Mouse (Mus musculus) ovary, adult 18-20 months (tissue): ENCODE measurements at regions not wholly inside any gene's neighbourhood (a gene's known extent, or its start where the extent isn't known, plus 50 kb on each side); places are given as distances from the start of the nearest gene placed in this dataset.

ENCODE experiments used
- DNase-seq: peaks from one replicate; pipeline ENCODE4 v3.0.0; 2022; ENCODE audit warnings: low spot score, mixed read lengths

- DNase-seq, result no peak
Measured at GRCm38 (mm10) chr4:9132982-9133625, 894.3 kb upstream of the Car8 start.

- no peak for DNase-seq
Measured at GRCm38 (mm10) chr4:9132356-9132755, 893.5 kb upstream of the Car8 start.

GRCm38 (mm10) chr4:9131610-9132009 is 892.8 kb upstream of the Car8 start:
- DNase-seq, result no peak

DNA sequence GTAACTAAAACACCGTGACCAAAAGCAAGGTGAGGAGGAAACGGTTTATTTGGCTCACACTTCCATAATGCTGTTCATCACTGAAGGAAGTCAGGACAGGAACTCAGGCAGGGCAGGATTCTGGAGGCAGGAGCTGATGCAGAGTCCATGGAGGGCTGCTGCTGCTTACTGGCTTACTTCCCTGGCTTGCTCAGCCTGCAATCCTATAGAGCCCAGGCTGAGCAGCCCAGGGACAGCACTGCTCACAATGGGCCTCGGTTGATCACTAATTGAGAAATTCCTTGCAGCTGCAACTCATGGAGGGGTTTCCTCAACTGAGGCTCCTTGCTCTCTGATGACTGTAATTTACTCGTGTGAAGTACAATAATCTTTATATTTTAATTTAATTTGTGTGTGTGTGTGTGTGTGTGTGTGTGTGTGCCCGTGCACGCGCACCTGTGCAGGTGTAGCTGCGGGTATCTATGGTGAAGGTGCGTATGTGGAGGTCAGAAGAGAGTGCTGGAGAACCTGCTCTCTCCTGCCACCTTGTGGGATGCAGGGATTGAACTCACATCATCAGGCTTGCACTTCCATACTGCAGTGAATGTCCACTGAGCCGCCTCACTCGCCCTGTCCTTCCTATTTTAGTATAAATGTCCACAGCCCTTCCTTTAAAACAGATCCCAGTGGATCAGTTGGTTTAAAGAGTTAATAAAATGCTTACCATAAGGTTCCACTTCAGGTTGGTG is 886.6 kb upstream of the Car8 start:
- no peak for DNase-seq

DNA sequence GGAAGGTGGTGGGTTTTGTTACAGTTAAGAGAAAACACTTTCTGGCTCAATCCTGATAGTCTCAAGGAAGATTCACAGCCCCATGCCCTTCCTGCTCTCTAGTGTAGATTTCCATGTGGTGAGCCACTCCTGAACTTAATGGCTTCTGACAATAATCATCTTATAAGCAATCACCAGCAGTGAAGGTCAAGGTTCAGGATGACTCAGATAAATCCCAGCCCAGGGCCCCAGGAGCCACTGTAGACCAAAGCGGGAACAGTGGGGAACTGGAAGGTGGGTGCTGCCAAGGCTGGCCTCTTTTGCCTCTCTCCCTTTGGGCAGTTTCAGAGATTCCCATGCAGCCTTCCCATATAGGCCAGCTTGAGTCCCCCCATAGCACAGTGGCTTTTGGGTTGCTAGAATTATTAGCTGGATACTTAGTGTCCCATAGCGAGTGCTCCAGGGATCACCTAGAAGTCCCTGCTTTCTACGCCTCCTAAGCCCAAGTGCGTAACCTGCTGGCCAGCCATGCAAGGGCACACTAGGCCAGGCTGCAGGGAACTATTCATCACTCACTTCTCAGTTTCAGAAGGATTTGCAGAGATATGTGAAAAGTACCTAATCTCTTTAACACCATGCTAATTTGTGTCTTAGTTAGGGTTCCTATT is 885.9 kb upstream of the Car8 start:
- DNase-seq, result no peak

DNA sequence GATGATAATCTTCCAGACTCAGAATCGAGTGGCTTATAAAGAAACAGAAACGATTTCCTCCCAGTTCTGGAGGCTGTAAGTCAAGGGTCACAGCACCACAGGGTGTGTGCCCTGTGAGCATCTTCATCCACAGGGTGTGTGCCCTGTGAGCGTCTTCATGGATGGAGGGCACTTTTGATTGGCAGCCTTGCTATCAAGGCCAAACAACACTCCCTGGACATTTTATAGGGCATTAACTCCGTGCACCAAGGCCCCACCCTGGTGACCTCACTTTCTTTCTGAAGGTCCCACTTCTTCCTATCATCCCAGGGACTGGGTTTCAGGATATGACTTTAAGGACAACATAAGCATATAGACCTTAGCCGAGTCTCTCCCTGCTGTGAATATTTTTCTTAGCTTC is 885.3 kb upstream of the Car8 start:
- DNase-seq, result no peak

DNA sequence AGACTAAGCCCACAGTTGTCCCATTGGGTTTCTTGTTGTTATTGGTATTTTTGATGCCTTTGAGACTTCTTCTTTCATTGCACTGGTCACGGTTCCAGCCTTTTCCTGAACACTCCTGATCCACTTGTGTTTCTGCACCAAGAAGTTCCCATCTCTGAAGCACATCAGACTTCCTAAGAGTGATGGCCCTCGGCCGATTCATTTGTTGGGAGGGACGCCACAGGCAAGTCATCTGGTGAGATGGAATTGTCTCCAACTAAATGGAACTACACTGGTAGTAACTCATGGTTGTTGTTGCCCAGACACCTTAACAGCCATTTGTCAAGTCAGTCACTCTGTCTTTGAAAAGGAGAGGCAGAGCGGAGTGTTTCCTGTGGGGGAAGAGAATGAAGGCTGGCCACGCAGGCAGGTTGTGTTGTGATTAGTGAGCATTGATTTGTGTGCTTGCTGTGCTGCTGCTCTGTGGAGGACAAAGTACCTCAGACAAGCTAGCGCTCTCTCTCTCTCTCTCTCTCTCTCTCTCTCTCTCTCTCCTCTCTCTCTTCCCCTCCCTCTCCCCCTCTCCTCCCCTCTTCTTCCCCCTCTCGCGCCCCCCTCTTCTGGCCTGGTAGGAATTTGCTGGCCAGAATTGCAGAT is 884.7 kb upstream of the Car8 start:
- no peak for DNase-seq

DNA sequence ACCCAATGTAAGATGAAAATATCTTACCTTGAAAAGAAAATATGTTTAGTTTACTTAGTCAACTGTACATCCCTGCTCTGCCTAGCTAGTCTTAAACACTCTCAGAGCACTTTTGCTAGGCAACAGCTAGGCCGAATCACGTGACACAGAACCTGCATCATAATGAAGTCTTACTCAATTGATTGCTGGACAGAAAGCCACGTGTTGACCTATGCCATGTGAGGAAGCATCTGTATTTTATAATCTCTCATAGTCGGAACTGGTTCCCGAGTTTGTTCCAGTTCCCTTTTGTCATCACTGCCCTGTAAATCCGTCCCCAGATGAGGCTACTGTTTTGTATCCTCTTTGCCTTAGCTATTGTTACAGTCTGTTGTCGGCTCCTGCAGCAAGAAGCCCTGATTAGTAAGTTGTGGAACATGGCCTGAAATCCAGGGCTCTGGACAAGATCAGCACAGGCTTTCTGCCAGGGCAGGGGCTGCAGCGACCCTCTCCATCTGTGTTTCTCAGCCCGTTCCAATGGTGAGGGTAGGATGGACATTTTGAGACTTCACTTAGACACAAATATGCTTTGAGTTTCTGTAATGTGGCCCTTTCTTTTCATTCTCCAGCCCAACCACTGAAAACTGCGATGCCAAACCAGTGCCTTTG is 883.9 kb upstream of the Car8 start:
- DNase-seq, result no peak

DNA sequence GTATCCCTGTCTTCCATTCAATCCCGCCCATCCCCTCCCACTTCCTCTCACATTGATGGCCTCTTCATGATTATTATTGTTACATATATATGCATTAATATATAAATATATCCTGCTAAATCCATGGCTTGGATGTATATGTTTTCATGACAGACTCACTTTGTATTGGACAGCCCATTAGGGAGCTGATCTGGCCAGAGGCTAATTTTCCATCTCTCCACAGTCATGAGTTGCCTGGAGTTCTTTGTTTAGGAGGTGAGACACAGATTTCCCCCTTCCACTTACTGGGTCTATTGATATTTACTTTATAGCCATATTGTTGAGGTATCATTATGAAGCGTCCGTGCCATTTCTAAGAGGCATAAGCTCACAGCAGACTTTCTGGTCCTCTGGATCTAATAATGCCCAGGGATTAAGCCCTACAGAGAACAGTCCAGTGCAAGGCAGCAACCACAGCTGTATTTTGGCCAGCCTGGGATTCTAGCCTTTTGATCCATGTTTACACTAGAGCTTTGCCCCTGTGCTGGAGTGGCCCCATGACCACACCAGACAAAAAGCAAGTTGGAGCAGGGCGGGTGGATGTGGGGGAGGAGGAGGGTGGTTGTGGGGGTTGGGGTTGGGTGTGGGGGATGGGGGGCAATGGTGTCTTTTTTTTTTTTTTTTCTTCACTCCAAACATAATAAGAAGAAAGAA is 878.3 kb upstream of the Car8 start:
- DNase-seq, result no peak

- no peak for DNase-seq
Measured at GRCm38 (mm10) chr4:9115874-9116273, 877.0 kb upstream of the Car8 start.

- DNase-seq, result no peak
Measured at GRCm38 (mm10) chr4:9113982-9114381, 875.1 kb upstream of the Car8 start.

DNA sequence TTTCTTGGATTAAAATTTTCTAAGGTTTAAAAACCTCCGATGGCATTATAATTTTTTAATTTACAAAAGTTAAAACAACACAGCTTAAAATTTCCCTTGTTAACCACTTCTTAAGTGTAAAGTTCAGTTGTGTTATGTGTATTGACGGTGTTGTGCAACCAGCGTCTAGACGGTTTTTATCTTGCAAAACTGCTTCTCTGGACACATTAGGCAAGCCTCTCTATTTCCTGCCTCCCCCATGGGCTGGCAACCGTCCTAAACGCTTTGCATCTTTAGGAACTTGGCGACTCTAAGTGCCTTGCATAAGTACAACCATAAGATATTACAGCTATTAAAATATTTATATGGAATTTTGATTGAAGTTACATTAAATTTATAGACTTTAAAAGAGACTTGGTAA is 871.5 kb upstream of the Car8 start:
- no peak for DNase-seq

DNA sequence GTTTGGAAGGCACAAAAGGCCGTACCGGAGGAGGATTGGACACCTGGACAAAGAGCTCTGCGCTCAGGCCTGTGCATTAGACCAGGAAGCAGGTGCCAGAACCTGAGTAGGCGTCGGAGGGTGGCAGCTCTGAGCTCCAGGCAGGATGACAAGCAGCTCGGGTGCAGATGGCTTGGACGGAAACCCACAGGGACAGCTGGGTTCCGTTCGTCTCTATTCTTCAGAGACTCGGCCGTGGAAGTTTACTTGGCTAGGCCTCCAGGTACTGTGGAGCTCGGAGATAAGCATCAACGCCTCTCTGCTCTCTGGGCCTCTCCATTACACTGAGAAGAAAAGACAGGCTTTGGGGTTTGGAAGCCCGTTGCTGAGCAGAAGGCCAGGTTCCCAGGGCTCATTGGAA is 868.5 kb upstream of the Car8 start:
- no peak for DNase-seq

- no peak for DNase-seq
Measured at GRCm38 (mm10) chr4:9106778-9107177, 867.9 kb upstream of the Car8 start.

DNA sequence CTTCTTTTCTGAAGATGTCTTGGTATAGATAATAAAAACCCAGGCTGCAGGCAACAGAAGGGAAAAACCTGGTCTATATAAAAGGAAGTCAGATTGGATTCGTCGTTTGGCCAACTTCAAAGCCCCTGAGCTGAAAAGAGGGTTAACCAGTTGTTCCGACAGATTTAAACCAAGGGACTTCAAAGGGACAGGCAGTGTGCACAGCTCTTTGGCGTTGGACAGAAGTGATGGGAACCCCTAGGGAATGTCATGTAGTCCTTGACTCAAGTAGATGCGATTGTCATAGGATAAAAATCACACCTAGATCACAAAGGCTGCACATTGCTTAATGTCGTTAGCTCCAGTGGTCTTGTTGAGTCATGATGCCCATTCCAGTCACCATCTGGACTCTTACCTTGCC is 865.8 kb upstream of the Car8 start:
- DNase-seq, result no peak

DNA sequence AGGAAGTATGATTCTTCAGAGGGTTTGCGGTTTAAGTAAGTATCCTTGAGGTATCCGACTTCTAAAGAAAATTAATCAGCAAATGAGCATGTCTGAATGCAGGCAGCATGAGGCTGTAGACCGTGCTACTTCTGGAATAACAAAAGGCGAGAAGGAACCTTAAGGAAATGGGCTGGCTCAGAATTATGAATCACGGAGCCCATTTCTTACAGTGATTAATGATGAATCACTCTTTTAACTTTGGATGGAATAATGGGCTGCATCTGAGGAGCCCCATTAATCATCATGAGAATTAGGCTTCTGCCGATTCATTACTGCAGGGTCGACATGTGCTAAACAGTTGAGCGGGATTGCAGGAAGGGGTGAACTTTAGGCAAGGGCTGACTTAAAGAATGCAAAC is 865.1 kb upstream of the Car8 start:
- no peak for DNase-seq

- DNase-seq, result peak; percentile 35
Measured at GRCm38 (mm10) chr4:9096809-9097700, 858.2 kb upstream of the Car8 start.

- DNase-seq, result no peak
Measured at GRCm38 (mm10) chr4:9096274-9096673, 857.4 kb upstream of the Car8 start.

DNA sequence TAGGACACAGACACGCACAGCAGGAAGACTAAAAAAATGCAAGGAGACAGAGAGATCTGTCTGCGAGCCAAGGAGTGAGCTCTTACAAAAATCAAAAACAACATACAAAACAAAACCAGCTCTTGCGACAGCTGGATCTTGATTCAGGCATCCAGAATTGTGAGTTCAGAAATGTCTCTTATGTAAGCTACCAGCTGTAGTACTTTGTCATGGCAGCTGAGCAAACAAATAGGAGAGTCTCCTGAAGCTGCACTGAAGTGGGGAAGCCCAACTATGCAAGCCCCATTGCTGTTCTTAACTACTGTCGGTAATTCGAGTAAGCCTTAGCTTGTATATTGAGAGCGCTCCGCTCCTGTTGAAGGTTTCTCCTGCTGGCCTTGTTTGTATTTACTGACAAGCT is 856.8 kb upstream of the Car8 start:
- no peak for DNase-seq

- no peak for DNase-seq
Measured at GRCm38 (mm10) chr4:9094522-9094921, 855.7 kb upstream of the Car8 start.

DNA sequence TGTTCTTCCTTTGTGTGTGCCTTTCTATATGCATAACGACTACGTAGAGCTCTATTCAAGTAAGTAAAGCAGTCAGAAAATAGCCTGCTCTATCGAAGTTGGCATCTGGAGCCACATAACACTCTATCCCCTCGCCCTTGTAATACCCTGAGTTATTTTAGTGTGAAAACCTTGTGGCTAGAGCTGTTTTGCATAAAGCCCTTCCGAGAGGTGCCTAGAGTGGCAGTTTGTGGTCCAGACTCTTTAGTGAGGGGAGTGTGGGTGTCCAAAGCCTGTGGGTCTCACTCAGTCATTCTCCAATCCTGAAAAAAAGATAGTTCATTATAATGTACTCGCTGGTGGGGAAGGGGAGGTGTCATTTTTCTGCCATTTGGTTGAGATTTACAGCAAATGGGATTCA is 855.2 kb upstream of the Car8 start:
- DNase-seq, result no peak
